Mouse (Mus musculus) splenic B cell, adult 2 months (primary cell): ENCODE data around the gene Bcl2l12.

Experiments
- DNase-seq: peaks from one replicate; pipeline ENCODE4 v3.0.0-alpha.2; 2011; ENCODE audit warnings: low read depth, low spot score
- H3K27me3 ChIP-seq: 2 replicates; pipeline ENCODE4 v1.6.1; 2012; ENCODE audit warnings: mild to moderate bottlenecking, low read length, moderate library complexity, mixed read lengths; ENCODE audit not compliant: control insufficient read depth, poor library complexity, insufficient read depth, severe bottlenecking
- H3K36me3 ChIP-seq: 2 replicates; pipeline ENCODE4 v1.6.1; 2012; ENCODE audit warnings: mild to moderate bottlenecking, low read length, moderate library complexity, mixed read lengths; ENCODE audit not compliant: control insufficient read depth, poor library complexity, insufficient read depth, severe bottlenecking

Gene Bcl2l12

DNA sequence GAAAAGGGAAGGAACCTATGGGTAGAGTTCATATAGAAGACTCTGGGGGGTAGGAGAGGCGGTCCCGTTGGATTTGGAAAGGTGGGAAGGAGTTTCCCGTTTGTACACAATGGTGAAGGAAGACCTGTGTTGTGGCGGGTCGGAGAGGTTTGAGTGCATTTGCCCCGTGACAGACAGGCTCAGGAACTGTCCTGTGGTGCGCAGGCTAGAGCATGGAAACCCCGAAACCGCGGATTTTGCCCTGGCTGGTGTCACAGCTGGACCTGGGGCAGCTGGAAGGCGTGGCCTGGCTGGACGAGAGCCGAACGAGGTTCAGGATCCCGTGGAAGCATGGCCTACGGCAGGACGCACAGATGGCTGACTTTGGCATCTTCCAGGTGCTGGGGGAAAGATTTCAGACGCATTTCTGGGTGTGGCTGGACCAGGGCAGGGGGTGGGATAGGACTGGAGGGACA, at the start of gene Bcl2l12:
Gene Bcl2l12 (minus strand): TSS at position 212 of the 455 bp plus-strand sequence.
- H3K27me3 ChIP-seq = no peaks in the 10 kb centered on the region
- DNase-seq = no peak
- peaks cover 12% of the 10 kb centered on the region for H3K36me3 ChIP-seq

DNA sequence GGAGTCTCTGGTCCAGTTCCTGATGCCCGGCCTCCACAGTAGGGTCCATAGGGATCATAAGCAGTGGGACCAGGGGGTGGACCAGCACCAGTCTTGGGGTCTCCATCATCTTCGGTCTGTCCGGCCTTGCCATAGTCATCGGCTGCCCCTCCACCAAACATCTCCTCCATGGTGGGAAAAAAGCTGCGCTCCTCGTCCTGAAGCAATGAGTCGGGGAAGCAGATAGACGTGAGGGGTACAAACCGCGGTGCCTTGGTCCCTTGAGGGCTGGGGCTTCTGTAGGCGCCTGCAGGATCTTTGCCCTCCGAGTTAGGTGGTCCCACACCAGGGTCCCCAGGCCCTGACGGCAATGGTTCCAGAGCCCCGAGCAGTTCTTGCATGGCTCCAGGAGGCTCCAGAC, 49.0 kb upstream of the Bcl2l12 start:
- no peak for DNase-seq
- Histone ChIP-seq H3K27me3 (no peaks in the 10 kb centered on the region), H3K36me3 (peaks cover 21% of the 10 kb centered on the region)

DNA sequence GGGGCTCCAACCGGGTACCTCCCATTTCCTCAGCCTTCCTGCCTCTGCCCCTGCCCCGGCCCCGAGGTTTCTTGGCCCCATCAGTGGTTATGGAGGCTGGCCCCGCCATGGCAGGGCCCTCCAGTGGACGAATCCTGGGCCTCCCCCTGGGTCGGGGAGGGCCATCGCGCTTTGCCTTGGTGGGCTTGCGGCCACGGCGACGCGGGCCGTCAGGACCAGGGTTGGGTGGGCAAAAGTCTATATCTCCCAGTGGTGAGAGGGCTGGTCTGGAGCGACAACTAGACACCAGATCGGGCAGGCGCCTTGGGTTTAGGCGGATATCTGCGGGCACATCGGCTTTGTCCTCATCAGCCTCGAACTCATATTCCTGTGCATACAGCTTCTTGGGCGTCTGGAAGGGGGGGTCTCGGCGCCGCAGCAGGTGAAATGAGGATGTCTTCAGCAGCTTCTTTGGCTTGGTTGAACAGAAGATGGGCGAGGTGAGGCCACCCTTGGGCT, 48.4 kb upstream of the Bcl2l12 start:
- DNase-seq = no peak
- H3K36me3 ChIP-seq = peaks cover 21% of the 10 kb centered on the region
- H3K27me3 ChIP-seq = no peaks in the 10 kb centered on the region

DNA sequence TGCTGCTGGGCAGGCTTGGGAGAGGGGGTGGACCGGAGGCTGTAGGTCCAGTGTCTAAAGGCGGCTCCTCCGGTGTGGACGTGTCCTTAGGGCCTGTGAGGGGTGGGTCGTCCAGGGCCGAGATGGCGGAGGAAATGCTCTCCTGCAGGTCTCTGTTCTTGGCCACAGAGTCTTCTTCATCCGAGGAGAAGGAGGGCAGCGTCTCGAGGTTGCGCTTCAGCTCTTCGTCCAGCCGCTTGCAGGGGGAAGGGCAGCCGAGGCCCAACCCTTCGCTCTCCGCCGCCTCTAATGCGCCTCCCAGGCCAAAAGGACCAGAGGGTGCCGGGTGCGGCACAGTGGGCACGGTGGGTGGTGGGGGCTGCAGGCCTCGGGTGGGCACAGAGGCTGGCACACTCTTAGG, 47.2 kb upstream of the Bcl2l12 start:
- Histone ChIP-seq H3K36me3 (peaks cover 22% of the 10 kb centered on the region), H3K27me3 (no peaks in the 10 kb centered on the region)
- DNase-seq = no peak

DNA sequence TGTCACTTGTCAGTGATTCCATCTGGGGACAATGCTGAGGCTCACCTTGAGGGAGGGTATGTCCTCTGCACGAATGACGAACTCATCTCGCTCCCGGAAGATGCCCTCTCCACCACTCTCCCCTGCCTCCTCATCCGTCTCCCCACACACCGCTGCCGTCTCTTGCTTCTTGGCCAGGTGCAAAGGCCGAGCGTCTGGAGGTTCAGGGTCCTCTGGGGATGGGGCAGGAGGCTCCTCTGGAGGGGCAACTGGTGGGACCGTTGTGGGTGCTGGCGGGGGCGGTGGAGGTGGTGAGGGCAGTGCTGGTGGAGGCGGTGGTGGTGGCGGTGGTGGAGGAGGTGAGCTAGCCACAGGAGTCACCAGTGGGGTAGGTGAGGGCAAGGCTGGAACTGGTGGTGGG, 44.8 kb upstream of the Bcl2l12 start:
- no peaks in the 10 kb centered on the region for H3K27me3 ChIP-seq
- H3K36me3 ChIP-seq = peaks cover 21% of the 10 kb centered on the region
- DNase-seq = no peak

DNA sequence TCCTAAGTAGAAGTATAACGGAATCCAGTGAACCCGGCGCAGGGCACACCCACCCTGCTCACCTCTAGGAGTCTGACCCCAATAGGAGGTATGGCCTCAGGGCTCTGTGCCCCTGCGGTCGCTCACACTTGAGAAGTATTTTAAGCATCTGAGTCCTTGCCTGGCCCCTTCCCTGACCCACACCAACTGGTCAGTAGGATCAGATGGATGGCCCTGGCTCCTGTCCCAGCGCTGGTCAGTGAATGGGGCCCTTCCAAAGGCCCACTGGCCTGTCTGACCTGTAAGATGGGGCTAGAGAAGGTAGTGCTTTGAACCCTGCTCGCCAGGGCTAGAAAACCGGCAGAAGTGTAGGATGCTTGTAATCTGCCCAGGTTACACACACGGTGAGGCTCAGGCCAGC, 42.3 kb upstream of the Bcl2l12 start:
- Histone ChIP-seq H3K27me3 (no peaks in the 10 kb centered on the region), H3K36me3 (peaks cover 9% of the 10 kb centered on the region)
- DNase-seq = no peak

DNA sequence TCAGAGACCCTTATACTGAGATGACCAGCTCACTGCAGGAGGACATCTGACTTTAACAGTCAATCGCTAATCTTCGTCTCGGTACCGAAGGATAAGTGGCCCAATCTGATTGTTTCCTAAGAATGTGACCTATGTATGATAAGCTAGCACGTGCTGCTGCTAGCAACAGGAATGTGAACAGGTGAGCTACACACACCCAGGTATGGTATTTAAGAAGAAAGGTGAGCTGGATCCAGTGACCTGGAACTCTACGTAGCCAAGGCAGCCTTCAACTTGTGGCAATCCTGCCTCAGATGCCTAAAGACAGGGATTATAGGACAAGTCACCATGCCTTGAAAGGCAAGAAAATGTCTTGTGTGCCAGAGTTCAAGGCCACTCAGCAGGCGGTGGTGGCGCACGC, 39.9 kb upstream of the Bcl2l12 start:
- Histone ChIP-seq H3K27me3 (no peaks in the 10 kb centered on the region), H3K36me3 (peaks cover 12% of the 10 kb centered on the region)
- DNase-seq = no peak

DNA sequence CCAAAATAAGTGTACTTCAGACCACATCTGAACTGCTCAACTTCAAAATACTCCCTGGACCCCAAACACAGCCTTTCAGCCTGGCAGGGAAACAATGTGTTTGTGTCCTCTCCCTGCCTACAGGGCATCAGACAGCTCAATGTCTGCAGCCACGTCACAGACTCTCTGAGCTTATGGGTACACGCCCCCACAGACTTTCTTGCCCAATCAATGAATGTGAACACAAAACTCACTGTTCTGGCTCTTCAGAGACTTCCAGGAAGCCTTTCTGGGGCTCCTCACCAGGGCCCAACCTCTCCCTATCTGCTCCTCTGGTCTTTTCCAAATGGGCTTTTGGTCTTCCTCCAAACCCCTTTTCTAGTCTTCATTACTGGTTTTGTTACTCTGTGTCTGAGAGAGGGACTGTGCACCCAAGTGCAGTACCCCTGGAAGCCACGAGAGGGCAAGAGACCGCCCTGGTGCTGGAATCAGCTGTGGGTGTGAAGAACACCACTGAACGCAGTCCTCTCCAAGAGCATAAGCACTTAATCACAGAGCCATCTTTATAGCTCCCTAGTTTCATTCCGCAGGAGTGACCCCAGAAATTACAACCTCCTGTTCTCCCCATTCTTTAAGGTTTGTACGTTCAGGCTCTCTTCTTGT, 39.3 kb upstream of the Bcl2l12 start:
- Histone ChIP-seq H3K36me3 (peaks cover 14% of the 10 kb centered on the region), H3K27me3 (no peaks in the 10 kb centered on the region)
- peak; percentile 77 for DNase-seq

DNA sequence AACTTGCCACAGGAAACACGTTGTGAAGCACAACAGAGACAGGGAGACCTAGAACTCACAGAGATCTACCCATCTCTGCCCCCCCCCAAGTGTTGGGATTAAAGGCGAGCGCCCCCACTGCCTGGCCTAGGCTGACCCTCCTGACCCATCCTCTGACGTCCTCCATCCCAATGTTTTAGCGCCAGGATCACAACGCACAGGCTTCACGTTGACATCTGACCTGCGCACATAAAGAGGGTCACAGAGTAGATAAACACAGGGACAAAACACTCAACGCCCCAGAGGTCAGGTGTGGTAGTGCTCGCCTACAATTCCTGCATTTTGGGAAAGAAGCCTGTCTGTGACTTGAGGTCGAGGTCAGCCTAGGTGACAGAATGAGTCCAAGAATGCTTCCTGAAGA, 38.2 kb upstream of the Bcl2l12 start:
- H3K36me3 ChIP-seq = peaks cover 16% of the 10 kb centered on the region
- no peaks in the 10 kb centered on the region for H3K27me3 ChIP-seq
- DNase-seq = no peak

DNA sequence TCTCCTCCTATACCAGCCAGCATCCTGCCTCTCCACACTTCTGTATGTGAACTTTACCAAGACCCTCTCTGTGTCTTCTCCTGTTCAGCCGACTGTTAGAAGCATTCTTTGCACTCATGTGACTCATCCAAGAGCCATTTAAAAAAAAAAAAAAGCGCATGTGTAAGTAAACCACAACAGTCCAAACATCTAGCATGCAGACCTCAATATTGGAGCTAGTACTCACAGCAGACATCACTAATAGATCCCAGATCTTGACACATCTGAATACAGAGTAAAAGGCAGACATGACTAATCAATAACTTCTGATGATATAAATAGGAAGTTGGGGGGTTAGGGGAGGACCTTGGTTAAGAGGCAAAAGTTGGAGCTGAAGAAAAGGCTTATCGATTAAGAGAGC, 37.1 kb upstream of the Bcl2l12 start:
- Histone ChIP-seq H3K27me3 (no peaks in the 10 kb centered on the region), H3K36me3 (peaks cover 20% of the 10 kb centered on the region)
- no peak for DNase-seq

DNA sequence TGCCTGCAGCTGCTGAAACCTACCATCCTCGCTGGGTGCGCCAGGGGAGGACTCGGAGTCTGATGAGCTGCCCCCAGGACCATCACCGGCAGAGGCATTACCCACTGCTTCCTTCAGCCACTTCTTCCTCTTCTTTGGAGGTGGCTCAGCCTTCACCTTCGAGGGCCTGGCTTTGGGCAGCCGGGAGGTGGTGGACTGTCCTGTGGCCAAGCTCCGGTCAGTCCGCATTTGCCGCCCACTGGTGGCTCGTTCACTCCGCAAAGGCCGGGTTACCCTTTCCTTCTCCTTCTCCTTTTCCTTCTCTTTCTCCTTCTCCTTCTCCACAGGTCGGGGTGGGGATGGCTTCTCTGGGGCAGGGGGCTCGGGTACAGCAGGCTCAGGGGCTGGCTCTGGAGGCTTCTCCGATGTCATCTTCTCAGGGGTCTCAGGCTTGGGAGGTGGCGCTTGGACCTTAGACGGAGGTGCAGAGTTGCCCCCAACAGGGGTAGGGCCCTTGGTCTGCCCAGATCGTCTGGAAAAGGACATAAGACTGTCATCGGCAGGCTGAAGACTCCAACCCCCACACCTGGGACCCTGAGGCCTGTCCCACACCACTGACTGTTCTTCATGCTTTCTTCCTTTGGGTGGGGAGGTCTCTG, 35.3 kb upstream of the Bcl2l12 start:
- no peak for DNase-seq
- no peaks in the 10 kb centered on the region for H3K27me3 ChIP-seq
- H3K36me3 ChIP-seq = peaks cover 16% of the 10 kb centered on the region

DNA sequence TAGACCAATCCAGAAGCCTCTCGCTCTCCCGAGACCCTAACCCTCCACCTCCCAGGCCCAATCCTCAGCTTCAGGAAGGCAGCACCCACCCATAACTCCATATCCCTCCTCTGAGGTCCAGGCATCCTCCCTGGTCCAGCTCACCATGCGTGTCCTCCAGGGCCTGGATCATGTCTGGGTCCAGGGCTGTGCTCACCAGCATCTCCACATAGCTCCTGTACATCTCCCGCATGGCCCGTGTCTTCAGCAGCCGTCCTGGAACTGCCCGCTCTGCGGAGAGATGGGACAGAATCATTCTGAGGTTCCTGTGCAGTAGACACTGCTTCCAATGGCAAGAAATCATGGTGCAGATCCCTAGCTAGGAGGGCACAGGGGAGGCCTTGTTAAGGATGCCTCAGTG, 32.3 kb upstream of the Bcl2l12 start:
- DNase-seq = no peak
- Histone ChIP-seq H3K27me3 (no peaks in the 10 kb centered on the region), H3K36me3 (peaks cover 16% of the 10 kb centered on the region)

DNA sequence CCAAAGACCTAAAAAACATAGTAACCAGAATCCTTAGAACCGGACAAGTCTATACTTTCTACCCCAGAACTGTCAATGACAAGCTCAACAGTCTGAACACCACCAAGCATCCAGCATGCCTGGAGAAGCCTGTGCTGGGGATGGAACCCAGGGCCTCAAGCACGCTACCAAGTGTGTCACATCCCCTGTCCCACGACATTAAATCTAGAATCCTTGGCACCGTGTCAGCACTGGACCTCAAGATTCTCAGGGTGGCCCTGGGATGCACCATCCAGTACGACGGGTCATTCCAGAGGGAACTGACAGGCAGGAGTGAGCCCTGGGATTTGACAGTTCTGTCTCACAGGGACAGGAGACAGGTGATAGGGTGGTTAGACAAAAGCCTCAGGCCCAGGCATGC, 31.5 kb upstream of the Bcl2l12 start:
- Histone ChIP-seq H3K27me3 (no peaks in the 10 kb centered on the region), H3K36me3 (peaks cover 16% of the 10 kb centered on the region)

DNA sequence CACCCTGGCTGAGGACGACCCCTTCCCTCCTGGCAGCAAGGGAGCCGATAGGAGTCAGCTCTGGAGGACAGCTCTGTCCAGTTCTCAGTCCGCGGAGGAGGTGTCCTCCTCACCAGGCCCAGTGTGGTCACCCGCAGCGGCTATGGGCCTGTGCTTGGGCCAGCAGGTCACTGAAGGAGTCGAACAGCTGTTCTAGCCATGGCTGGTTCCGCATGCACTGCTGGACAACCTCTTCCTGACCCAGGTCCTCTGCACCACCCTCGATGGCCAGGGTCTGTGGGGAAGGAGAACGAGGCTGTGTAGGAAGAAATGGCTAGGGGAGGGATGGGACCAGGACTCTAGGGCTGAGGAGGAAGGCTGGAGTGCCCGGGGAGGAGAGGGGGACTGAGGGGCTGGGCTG, 29.8 kb upstream of the Bcl2l12 start:
- H3K36me3 ChIP-seq = peaks cover 9% of the 10 kb centered on the region
- DNase-seq = no peak
- H3K27me3 ChIP-seq = no peaks in the 10 kb centered on the region

More for the DNA sequence above, 31.5 kb upstream of the Bcl2l12 start:
- DNase-seq = no peak

DNA sequence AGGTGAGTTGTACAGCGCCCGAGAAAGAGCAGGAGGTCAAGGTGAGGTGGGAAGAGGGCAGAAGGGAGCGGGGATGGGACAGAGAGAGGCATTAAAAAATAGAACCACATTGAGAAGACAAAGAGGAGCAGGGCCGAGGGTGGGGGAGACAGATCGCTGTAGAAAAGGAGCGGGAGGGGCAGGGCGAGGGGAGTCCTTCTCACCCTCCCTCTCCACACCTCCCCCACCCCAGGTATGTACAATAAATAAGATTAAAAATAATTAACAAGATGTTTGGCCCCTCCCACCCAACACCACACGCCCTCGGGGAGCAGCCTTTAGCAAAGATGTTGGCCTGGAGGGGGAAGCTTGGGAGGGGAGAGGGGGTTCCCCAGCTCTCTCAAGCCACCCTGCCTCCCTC, 29.2 kb upstream of the Bcl2l12 start:
- DNase-seq = no peak
- H3K36me3 ChIP-seq = peaks cover 8% of the 10 kb centered on the region
- H3K27me3 ChIP-seq = no peaks in the 10 kb centered on the region
